Mouse (Mus musculus) embryo, embryonic 11.5 days (tissue): Measurements from ENCODE around the gene Olfr1200.

Experiments used
- DNase-seq: peaks from one replicate; pipeline ENCODE4 v3.0.0-alpha.2; 2012; ENCODE audit warnings: low read depth, low spot score

Olfr1200 gene

DNA sequence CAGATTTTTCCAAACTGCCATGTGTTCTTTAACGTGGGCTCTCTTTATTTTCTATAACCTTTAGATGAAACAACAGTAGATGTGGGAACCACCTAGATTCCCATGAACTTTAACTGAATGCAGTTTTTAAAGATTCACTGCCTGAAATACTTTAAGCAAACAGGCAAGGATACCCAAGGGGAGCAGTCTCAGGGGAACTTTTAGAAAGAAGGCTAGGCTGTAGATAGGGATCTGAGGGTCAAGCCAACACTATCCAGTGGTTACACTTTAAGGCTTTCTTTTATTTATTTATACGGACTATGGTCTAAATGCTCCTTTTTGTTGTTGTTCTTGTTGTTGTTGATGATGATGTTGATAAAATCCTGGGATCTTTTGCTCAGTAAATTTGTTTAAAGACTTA, at the start of gene Olfr1200:
Gene Olfr1200 (minus strand): TSS at position 101 of the 400 bp plus-strand sequence.
- DNase-seq = no peak

DNA sequence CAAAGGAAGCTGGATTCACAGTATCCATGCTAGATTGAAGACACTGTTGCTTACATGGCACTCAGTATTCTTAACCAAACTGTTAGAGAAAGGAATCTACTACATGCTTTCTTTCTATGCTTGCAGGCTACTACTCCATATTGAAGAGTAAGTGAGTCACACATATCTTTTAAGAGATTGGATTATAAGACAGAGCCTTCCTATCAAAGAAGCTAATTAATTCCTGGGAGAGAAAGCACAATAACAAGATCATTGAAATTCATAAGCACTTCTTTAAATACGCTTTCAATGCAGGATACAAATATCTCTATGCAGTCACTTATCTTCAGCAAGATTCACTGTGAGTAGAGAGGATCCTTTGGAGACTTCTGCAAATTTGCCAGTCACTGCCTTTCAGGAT, 43.9 kb upstream of the Olfr1200 start, which contains the start of gene Olfr1202:
Gene Olfr1202 (plus strand): TSS at position 301 of the 400 bp plus-strand sequence.
- DNase-seq = no peak

DNA sequence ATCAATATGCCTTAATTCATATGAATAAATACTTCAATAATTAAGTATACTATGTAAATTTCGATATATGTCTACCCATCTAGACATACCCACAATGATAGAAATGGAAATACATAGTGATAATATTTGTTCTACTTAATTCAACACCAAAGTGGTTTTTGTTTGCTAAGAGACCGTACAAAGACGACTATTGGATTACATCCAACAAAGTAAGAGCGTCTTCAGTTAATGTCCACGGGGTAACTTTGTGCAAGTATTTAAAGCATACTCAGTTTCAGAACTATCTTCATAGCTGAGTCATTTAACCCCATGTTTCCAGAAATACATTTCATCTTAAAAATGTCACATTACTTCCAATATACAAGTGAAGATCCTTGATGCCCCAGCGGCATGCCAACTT, 22.4 kb upstream of the Olfr1200 start, which contains the start of gene Olfr1201:
Gene Olfr1201 (plus strand): TSS at position 301 of the 400 bp plus-strand sequence.
- no peak for DNase-seq

- DNase-seq = no peak
These were observed 9.9 kb downstream of the Olfr1200 start, which contains the start of gene Olfr1199 for GRCm38 (mm10) chr2:88760369-88760768. Gene Olfr1199, minus strand, starts transcription at chr2:88760469.

DNA sequence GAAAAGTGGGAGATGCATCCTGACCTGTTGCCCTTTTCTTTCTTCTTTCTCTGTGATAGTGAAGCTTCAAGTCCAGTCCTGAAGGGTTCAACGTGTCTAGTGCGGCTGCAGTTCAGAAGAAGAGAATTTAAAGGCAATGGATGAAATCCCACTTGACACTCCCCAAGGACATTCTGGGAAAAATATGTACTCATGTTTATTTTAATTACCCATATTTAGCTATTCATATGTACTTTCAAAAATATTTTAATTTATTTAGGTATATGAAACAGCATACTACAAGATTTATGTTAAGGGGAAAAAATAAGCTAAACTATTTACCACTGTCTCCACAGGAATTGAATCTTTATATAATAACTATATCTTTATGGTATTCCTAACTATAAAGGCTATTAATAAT, 19.0 kb downstream of the Olfr1200 start, which contains the start of gene Olfr1198:
Gene Olfr1198 (minus strand): TSS at position 101 of the 400 bp plus-strand sequence.
- DNase-seq = no peak

DNA sequence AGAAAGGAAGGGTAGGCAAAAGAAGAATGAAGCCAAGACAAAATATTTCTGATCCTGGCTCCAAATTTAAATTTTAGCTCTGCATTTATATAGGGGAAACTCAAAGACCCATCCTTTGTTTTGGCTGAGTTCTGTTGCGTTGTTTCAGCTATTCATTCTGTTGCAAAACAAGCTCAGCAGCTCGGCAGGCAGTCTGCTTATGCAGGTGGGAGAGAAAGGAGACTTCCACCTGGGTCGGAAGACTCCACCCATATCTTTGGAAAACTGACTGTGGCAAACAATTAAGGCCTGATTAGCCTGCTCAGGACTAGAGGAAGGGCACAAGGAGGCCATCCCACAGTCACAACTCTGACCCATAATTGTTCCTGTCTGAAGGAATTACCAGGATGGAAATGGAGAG, 26.9 kb downstream of the Olfr1200 start:
- no peak for DNase-seq

DNA sequence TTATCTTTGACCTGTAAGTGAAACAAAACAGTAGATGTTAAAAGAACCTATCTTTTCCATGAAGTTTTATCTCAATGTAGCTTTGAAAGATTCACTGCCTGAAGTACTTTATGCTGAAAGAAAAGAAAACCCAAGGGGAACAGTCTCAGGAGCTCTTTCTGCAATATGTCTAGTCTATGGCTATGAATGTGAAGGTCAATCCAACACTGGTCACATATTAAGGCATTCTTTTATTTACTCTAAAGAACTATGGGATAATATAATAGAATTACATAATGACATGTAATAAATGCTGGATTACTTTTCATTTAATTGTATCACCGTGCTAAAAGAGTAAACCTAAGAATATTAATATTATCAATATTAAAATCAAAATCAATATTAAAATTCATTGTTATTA, 38.0 kb downstream of the Olfr1200 start, which contains the start of gene Olfr1197:
Gene Olfr1197 (minus strand): TSS at position 101 of the 400 bp plus-strand sequence.
- DNase-seq = no peak
